Mouse (Mus musculus) brain, embryonic 14.5 days (tissue): ENCODE results near the gene Gpr156.

Experiments
- CTCF ChIP-seq: fragments of 200-500 bp; IDR thresholded peaks from 2 replicates; pipeline ENCODE4 v1.5.1; 2012; ENCODE audit warnings: inconsistent platforms, mild to moderate bottlenecking, moderate library complexity, borderline replicate concordance; ENCODE audit not compliant: insufficient read depth, insufficient read length; ENCODE audit errors: extremely low read depth
- POLR2A ChIP-seq: fragments of 200-500 bp; IDR thresholded peaks from 2 replicates; pipeline ENCODE4 v1.6.1; 2012; ENCODE audit warnings: mild to moderate bottlenecking, inconsistent platforms, borderline replicate concordance; ENCODE audit not compliant: poor library complexity, insufficient read depth, insufficient read length, severe bottlenecking; ENCODE audit errors: extremely low read depth

- TF ChIP-seq CTCF (no peak), POLR2A (no peak)
Observed at GRCm38 (mm10) chr16:37881168-37881567, 35.1 kb upstream of the Gpr156 start.
